Mouse (Mus musculus): ENCODE measurements around the gene Plekhb1. TPM values are rescaled to one million over a fixed set of nuclear protein-coding genes. Genes with fewer than 3 reads are reported as not detected.

The Plekhb1 gene
- polyA plus RNA-seq, 1 experiment from 2014 or later, result 4.4 TPM

DNA sequence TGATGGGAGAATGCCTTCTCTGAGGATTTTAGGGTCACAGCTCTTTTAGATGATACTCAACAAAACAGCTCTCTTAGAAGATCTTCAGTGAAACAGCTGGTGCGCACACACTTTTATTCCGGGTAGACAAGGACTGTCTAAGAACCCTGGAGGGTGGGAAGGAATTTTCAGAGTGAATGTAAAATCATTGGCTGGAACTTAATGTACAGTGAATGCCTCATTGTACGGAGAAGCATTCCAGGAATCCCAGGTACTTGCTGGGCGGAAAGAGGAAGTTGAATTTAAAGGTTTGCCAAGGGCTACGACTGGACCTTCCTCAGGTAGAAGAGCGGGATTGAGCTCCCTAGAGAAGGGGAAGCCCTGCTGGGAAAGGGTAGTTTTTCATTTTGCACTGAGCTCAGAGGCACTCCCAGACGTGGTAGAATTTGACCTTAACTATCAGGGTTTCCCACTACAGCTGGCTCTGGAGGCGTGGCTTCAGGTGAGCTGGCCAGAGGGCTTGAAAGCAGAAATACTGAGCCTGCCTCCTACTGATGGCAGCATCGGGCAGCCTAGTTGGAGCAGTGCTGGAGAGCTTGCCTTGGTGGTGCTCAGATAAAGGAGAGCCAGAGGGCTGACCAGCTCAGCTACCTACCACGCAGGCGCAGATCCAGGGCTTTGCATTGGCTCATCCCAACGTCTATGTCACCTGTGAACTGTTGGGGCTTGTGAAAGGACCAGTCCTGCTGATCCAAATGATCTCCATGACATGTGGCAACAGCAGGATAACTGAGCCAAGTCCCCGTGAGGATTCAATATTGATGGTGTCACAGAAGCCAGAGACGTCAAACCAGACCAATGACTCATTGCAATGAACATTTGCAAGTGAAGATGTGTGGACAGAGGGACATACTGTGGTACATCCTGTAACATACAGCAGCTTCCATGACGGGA is 17.0 kb upstream of the Plekhb1 start:
- no peaks in the 10 kb centered on the region for H3K4me1 ChIP-seq
- H3K9me3 ChIP-seq (replicated peaks), result no peaks in the 10 kb centered on the region
- no peaks in the 10 kb centered on the region for H3K36me3 ChIP-seq
- H3K27ac ChIP-seq, result peak overlapping the region; percentile 75
- H3K27me3 ChIP-seq, result no peaks in the 10 kb centered on the region
- H3K4me2 ChIP-seq, result peak overlapping the region; percentile 14; the same call in 1 of the 2 replicates
- H3K4me3 ChIP-seq (replicated peaks), result no peak overlapping the region
- no peak for ATAC-seq (replicated peaks; ENCODE audit: low FRiP score)
- 61% methylated on average over 15 of the region's 15 CpGs for WGBS
- H3K9ac ChIP-seq, result no peak overlapping the region

DNA sequence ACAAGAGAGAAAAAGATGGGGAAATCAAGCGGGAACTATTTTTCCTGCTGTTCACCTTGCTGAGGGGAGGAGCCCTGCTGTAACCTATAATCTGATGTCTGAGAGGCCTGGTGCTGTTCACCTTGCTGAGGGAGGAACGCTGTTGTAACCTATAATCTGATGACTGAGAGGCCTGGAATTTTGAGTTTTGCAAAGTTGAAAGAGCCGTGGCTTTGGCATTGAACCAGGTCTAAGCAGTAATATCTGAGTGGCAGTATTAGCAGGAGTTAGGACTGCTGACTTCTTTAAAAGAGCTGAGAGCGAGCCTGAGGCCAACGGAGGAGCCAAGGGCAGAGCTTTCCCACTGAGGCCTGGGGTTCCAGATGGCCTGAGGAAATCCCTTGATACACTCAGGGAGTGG is 15.8 kb upstream of the Plekhb1 start:
- H3K36me3 ChIP-seq, result no peaks in the 10 kb centered on the region
- H3K9me3 ChIP-seq (replicated peaks), result no peaks in the 10 kb centered on the region
- no peak overlapping the region for H3K4me2 ChIP-seq
- no peak overlapping the region for H3K9ac ChIP-seq
- H3K27me3 ChIP-seq, result no peaks in the 10 kb centered on the region
- H3K4me3 ChIP-seq (replicated peaks), result no peak overlapping the region
- 78% methylated on average over 5 of the region's 5 CpGs for WGBS
- no peak overlapping the region for H3K27ac ChIP-seq
- H3K4me1 ChIP-seq, result 0 out of 2 replicates have a peak, but pooled peaks cover 3% of the 10 kb centered on the region
- no peak for ATAC-seq (replicated peaks; ENCODE audit: low FRiP score)

DNA sequence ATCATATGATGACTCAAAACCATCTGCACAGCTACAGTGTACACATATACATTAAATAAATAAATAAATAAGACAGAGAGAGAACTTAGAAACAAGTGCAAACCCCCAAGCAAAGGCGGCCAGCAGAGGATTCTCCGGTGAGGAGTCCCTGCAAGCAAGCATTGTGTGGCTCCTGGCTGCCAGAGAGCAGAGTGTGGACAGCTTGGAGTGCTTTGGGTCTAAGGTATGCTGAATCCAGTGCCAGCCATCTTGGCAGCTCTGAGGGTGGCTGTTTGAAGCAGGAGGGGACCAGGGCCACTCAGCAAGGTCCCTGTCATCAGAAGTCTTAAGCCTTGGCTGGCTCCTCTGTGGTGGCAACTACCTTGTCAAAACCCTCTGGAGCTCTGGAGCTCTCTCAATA is 12.7 kb upstream of the Plekhb1 start:
- no peak for ATAC-seq (replicated peaks; ENCODE audit: low FRiP score)
- Histone ChIP-seq H3K27me3 (no peaks in the 10 kb centered on the region), H3K4me3 (replicated peaks) (no peak overlapping the region), H3K4me2 (no peak overlapping the region), H3K4me1 (0 out of 2 replicates have a peak, but pooled peaks cover 3% of the 10 kb centered on the region), H3K9me3 (replicated peaks) (no peaks in the 10 kb centered on the region), H3K27ac (no peak overlapping the region), H3K36me3 (no peaks in the 10 kb centered on the region), H3K9ac (no peak overlapping the region)
- WGBS, result 97% methylated on average over 2 of the region's 2 CpGs

DNA sequence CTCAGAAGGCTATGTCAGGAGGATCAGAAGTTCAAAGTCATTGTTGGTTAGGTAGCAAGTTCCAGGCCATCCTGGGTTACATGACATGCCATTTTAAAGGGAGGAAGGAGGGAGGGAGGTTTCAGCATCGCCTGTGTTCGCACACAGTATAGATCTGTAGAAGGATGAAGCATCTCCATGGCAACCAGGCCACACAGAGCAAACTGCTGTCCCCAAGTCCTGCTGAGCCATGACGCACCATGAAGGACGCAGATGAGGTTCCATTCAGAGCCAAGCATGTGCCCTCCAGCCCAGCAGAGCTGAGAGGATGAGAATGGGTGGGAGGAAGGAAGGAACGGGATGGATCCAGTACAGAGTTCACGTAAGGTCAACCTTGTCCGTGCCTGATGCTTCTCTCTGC is 11.2 kb upstream of the Plekhb1 start:
- H3K36me3 ChIP-seq, result no peaks in the 10 kb centered on the region
- WGBS, result 65% methylated on average over 7 of the region's 7 CpGs
- H3K27me3 ChIP-seq, result no peaks in the 10 kb centered on the region
- H3K4me3 ChIP-seq (replicated peaks), result no peak overlapping the region
- no peak overlapping the region for H3K4me2 ChIP-seq
- no peak for ATAC-seq (replicated peaks; ENCODE audit: low FRiP score)
- H3K9ac ChIP-seq, result no peak overlapping the region
- no peak overlapping the region for H3K27ac ChIP-seq
- H3K9me3 ChIP-seq (replicated peaks), result no peaks in the 10 kb centered on the region
- H3K4me1 ChIP-seq, result 0 out of 2 replicates have a peak, but pooled peaks cover 3% of the 10 kb centered on the region

DNA sequence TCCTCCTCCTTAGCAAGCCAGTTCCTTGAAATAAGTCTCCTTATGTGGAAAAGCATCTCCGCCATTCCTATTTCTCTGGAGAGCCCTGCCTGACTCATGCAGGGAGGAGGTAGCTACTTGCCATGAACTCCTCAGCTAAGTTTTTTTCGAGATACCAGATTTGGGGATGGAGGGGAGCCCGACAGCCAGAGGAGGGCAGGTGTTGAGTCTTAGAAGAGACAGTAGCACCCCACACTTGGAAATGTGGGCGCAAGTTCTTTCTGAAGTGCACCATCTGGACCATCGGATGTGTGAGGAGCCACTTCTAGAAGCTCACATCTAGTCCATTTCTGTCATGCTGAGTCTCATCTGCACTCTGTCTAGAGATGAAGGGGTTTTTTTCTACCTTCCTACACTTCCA is 8.4 kb upstream of the Plekhb1 start:
- no peak overlapping the region for H3K27ac ChIP-seq
- no peak for ATAC-seq (replicated peaks; ENCODE audit: low FRiP score)
- H3K4me2 ChIP-seq, result no peak overlapping the region
- WGBS, result 87% methylated on average over 5 of the region's 5 CpGs
- no peak overlapping the region for H3K9ac ChIP-seq
- 0 out of 2 replicates have a peak, but pooled peaks cover 3% of the 10 kb centered on the region for H3K4me1 ChIP-seq
- no peak overlapping the region for H3K4me3 ChIP-seq (replicated peaks)
- no peaks in the 10 kb centered on the region for H3K9me3 ChIP-seq (replicated peaks)
- no peaks in the 10 kb centered on the region for H3K36me3 ChIP-seq
- no peaks in the 10 kb centered on the region for H3K27me3 ChIP-seq

DNA sequence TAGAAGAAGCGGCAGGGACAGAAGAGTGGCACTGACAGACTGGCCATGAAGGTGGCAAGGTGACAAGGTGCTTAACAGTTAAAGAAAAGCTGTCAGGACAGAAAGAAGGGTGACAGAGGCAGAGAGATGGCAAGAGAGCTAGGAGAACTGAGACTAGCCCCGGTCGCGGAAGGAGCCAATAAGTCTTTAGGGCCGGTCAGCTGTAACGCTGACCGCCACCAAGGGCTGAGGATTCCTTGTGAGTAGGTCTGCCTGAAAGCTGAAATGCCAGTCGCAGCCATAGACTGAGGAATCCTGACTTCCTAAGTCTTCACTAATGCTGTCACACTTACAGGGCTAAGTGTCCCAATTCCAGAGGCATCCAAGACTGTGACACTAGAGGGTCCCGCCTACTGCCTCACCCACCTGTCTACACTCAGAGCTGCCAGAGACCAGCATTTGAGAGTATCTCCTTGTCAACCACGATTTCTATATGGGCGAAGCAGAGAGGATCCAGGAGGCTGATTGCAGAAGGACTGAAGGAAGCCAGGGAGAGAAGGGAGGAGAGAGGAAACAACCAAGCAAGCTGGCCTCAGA is 1.6 kb upstream of the Plekhb1 start:
- WGBS, result 50% methylated on average over 11 of the region's 11 CpGs
- Histone ChIP-seq H3K4me2 (peak overlapping the region; percentile 50), H3K9me3 (replicated peaks) (no peaks in the 10 kb centered on the region), H3K4me1 (peaks cover 18% of the 10 kb centered on the region), H3K9ac (no peak overlapping the region), H3K4me3 (replicated peaks) (no peak overlapping the region; the same call in 1 of the 2 replicates), H3K36me3 (no peaks in the 10 kb centered on the region), H3K27ac (0 out of 2 replicates have a peak overlapping the region, but pooled peaks have one; percentile 67), H3K27me3 (no peaks in the 10 kb centered on the region)
- ATAC-seq (replicated peaks; ENCODE audit: low FRiP score), result peak; percentile 34; the same call in 1 of the 2 replicates

DNA sequence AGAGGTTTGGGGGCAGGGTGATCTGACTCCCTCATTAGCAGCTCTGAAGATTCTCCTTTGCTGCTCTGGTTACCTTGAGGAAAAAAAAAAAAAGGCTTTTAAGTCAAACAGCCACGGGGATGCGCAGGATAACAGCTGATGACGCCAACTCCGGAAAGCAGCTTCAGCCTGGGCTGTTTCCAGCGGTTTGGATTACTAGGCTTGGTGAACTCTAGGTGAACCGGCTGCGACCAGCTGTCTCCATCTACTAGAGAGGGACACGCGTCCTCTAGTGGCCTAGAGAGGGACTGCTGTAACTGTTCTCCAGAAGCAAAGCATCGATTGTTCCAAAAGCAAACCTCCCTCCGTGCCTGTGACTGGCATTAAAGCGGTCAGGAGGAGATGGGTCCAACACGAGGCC is 976 bp upstream of the Plekhb1 start:
- peak overlapping the region; percentile 6; the same call in 1 of the 2 replicates for H3K4me3 ChIP-seq (replicated peaks)
- H3K27me3 ChIP-seq, result no peaks in the 10 kb centered on the region
- peak overlapping the region; percentile 67 for H3K27ac ChIP-seq
- H3K4me1 ChIP-seq, result peaks cover 24% of the 10 kb centered on the region
- H3K4me2 ChIP-seq, result peak overlapping the region; percentile 50
- H3K9me3 ChIP-seq (replicated peaks), result no peaks in the 10 kb centered on the region
- under 1% methylated on average over 13 of the region's 13 CpGs for WGBS
- ATAC-seq (replicated peaks; ENCODE audit: low FRiP score), result peak; percentile 91
- no peak overlapping the region for H3K9ac ChIP-seq
- no peaks in the 10 kb centered on the region for H3K36me3 ChIP-seq

DNA sequence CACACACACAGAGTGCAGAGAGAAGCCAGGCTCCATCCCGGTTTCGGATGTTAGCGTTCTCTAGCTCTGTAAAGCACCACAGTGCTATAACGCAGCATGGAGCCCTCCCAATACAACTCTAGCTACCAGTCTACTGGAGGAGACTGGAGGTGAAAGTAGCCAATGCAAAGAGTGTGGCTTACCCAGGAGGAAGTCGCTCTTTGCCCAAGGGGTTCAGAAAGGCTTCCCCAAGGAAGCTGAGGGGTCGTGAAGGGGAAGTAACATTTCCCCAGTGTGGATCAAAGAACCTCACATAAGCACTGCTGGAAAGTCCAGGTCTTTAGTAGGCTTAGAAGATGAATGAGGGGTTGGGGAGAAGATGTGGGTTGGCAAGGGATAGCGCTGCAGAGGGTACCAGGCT is 950 bp downstream of the Plekhb1 start:
- ATAC-seq (replicated peaks; ENCODE audit: low FRiP score), result no peak
- Histone ChIP-seq H3K27ac (no peak overlapping the region), H3K4me1 (peaks cover 33% of the 10 kb centered on the region), H3K27me3 (no peaks in the 10 kb centered on the region), H3K4me3 (replicated peaks) (no peak overlapping the region), H3K9ac (no peak overlapping the region), H3K36me3 (no peaks in the 10 kb centered on the region), H3K9me3 (replicated peaks) (no peaks in the 10 kb centered on the region), H3K4me2 (no peak overlapping the region)
- WGBS, result 88% methylated on average over 7 of the region's 7 CpGs

DNA sequence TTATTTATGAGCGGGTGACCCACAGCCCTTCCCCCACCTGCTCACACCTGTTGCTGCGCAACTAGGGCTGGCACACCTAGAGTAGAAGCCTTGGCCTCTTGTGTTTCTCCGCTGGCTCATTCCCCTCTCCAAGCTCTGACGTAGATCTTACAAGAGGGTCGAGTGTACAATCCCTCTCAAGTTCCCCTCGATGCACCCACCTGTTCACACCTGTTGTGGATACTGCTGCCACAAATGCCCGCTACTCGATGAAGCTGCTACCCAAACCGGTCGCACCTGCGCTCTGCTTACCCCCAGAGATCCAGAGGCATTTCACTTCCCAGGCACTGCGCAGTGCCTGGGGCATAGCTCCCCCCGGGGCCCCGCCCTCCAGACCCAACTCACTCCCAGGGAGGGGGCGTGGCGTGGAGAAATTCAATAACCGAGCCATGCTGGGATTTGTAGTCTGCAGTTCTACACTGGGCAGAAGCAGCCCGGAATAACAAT is 4.1 kb downstream of the Plekhb1 start:
- H3K27ac ChIP-seq, result no peak overlapping the region

DNA sequence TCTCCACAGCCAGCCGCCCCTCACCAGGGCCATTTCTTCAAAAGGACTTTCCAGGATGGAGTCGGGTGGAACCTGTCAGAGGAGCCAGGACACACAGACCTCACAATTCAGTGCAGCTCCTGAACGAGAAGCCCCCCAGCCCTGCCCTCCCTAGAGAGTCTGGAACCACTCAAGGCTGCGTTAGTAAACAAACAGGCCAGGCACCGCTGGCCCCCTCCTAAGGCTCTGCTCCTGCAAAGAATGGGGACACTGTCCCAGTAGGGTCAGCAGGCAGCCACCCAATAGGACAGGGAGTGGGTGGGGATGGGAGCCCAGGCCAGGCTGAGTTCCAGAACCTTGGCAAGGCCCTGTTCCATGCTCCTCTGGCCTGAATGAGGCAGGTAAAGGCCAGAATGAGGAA is 5.5 kb downstream of the Plekhb1 start:
- Histone ChIP-seq H3K4me1 (peaks cover 18% of the 10 kb centered on the region), H3K27me3 (no peaks in the 10 kb centered on the region), H3K27ac (no peak overlapping the region), H3K9ac (no peak overlapping the region), H3K9me3 (replicated peaks) (no peaks in the 10 kb centered on the region), H3K4me2 (no peak overlapping the region), H3K36me3 (no peaks in the 10 kb centered on the region), H3K4me3 (replicated peaks) (no peak overlapping the region)
- ATAC-seq (replicated peaks; ENCODE audit: low FRiP score), result no peak
- 37% methylated on average over 5 of the region's 5 CpGs for WGBS

More for the DNA sequence above, 4.1 kb downstream of the Plekhb1 start:
- Histone ChIP-seq H3K9ac (no peak overlapping the region), H3K4me1 (peaks cover 20% of the 10 kb centered on the region), H3K36me3 (no peaks in the 10 kb centered on the region), H3K4me3 (replicated peaks) (peak overlapping the region; percentile 30), H3K27me3 (no peaks in the 10 kb centered on the region), H3K9me3 (replicated peaks) (no peaks in the 10 kb centered on the region), H3K4me2 (peak overlapping the region; percentile 58)
- peak; percentile 29 for ATAC-seq (replicated peaks; ENCODE audit: low FRiP score)
- 25% methylated on average over 18 of the region's 18 CpGs for WGBS

DNA sequence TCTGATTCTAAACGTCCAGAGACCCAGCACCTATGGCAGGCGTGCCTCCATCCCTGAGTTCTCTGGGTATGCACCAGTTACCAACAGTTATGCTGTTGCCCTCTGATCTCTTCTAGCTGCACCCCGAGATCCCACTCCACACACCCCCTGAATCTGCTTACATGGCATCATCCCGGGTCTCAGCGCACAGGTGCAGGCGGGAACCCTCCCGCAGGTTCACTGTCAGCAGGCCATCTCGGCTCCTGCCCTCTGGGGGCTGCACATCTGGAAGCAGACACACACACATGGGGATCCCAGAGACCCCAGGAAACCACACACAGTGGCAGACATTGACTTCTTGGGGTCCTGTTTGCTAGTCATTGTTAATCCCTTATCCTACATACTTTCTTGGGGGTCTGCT is 7.8 kb downstream of the Plekhb1 start:
- H3K36me3 ChIP-seq, result no peaks in the 10 kb centered on the region
- no peaks in the 10 kb centered on the region for H3K27me3 ChIP-seq
- no peaks in the 10 kb centered on the region for H3K9me3 ChIP-seq (replicated peaks)
- no peak overlapping the region for H3K27ac ChIP-seq
- no peak overlapping the region for H3K4me2 ChIP-seq
- H3K4me3 ChIP-seq (replicated peaks), result no peak overlapping the region
- ATAC-seq (replicated peaks; ENCODE audit: low FRiP score), result no peak
- H3K4me1 ChIP-seq, result peaks cover 24% of the 10 kb centered on the region
- 86% methylated on average over 8 of the region's 8 CpGs for WGBS
- H3K9ac ChIP-seq, result no peak overlapping the region
